Comparison of ENCODE assay signal across 8 mouse cellular contexts in the genomic region with DNA sequence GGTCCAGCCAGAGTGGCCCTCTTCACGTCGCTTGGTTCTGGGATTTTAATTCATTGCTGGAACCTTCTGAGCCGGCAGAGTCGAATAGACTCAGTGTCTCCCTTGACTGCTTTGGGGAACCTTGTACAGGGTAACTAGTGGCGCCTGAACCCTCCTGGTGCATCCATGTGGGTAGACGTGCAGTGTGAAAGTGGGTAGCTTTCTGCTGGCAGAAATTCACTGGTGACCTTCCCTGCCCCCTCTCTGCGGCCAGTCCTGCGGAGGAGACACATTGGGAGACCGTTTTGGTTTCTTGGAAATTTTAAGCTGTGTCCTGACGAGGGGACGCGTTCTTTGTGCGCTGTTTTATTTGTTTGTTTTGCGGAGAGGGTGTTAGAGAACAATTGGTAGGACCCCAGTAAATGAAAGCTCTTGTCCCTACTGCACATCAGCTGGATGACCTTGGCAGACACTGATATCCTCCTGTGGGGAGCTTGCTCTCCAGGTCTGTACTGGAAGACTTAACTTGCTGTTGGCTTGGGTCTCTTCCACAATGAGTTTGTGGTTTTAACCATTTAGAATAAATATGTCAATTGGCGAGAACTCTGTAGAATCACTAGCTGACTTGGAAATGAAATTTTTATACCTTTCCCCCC. TPM values are rescaled to one million over a fixed set of nuclear protein-coding genes. Genes with fewer than 3 reads are reported as not detected.
A peak's percentile ranks its signal among the peaks of the same experiment; 100 is the strongest.
DNase-seq lines count a peak whose midpoint lies in the region; ATAC-seq and TF ChIP-seq lines count a peak whose summit lies in the region.

No protein-coding gene starts in this region.

- H3K27me3 ChIP-seq in E14TG2a.4 (ENCODE audit: insufficient read depth, low read length) = peaks cover 33% of the 10 kb centered on the region
- no peaks in the 10 kb centered on the region for H3K27me3 ChIP-seq in embryonic facial prominence, embryonic 11.5 days (ENCODE audit: control insufficient read depth, insufficient read depth, low read length)
- H3K27me3 ChIP-seq in hindbrain, embryonic 10.5 days (ENCODE audit: insufficient read depth, poor library complexity, severe bottlenecking) = peaks cover 3% of the 10 kb centered on the region
- no peaks in the 10 kb centered on the region for H3K27me3 ChIP-seq in liver, postnatal 0 days (ENCODE audit: insufficient read depth, low read length)

- peak overlapping the region; percentile 85 for H3K9ac ChIP-seq in embryonic facial prominence, embryonic 11.5 days (replicated peaks; ENCODE audit: low read length)
- H3K9ac ChIP-seq in liver, postnatal 0 days (replicated peaks) = peak overlapping the region; percentile 98

- H3K27ac ChIP-seq in embryonic facial prominence, embryonic 11.5 days (replicated peaks; ENCODE audit: low read depth, low read length) = peak overlapping the region; percentile 81
- peak overlapping the region; percentile 95 for H3K27ac ChIP-seq in hindbrain, embryonic 10.5 days
- H3K27ac ChIP-seq in liver, postnatal 0 days (ENCODE audit: low read depth) = peak overlapping the region; percentile 96

- H3K36me3 ChIP-seq in E14TG2a.4 (ENCODE audit: insufficient read depth, low read length) = no peaks in the 10 kb centered on the region
- H3K36me3 ChIP-seq in embryonic facial prominence, embryonic 11.5 days (replicated peaks; ENCODE audit: control insufficient read depth, insufficient read depth, low read depth, low read length) = no peaks in the 10 kb centered on the region
- no peaks in the 10 kb centered on the region for H3K36me3 ChIP-seq in hindbrain, embryonic 10.5 days
- peaks cover 11% of the 10 kb centered on the region; the same call in 1 of the 2 replicates for H3K36me3 ChIP-seq in liver, postnatal 0 days (replicated peaks; ENCODE audit: insufficient read depth, low read length)

- peak overlapping the region; percentile 98 for H3K4me2 ChIP-seq in embryonic facial prominence, embryonic 11.5 days (ENCODE audit: low read depth, low read length)
- H3K4me2 ChIP-seq in liver, postnatal 0 days (ENCODE audit: low read depth, low read length) = peak overlapping the region; percentile 83

- 0 out of 2 replicates have a peak, but pooled peaks have one; percentile 7 for ATAC-seq in embryonic facial prominence, embryonic 11.5 days (replicated peaks; ENCODE audit: insufficient number of reproducible peaks, low FRiP score, low TSS enrichment, low read depth)
- ATAC-seq in liver, postnatal 0 days = peak; percentile 1

- H3K9me3 ChIP-seq in E14TG2a.4 (ENCODE audit: low read length) = no peaks in the 10 kb centered on the region
- H3K9me3 ChIP-seq in embryonic facial prominence, embryonic 11.5 days (replicated peaks; ENCODE audit: control insufficient read depth, low read length) = no peaks in the 10 kb centered on the region
- no peaks in the 10 kb centered on the region for H3K9me3 ChIP-seq in hindbrain, embryonic 10.5 days
- H3K9me3 ChIP-seq in liver, postnatal 0 days (ENCODE audit: low read length) = no peaks in the 10 kb centered on the region

- intact Hi-C loops in gastrocnemius, postnatal 36 days (cut with DNase I) = loop anchor here (5.0 to 10.0 kb wide), 3 partner anchors 64 to 167 kb away; no protein-coding TSS in a partner anchor

- H3K4me1 ChIP-seq in E14TG2a.4 (replicated peaks; ENCODE audit: low read depth, low read length) = peaks cover 24% of the 10 kb centered on the region
- H3K4me1 ChIP-seq in embryonic facial prominence, embryonic 11.5 days (ENCODE audit: control insufficient read depth, insufficient read depth, low read length) = no peaks in the 10 kb centered on the region
- peaks cover 49% of the 10 kb centered on the region for H3K4me1 ChIP-seq in hindbrain, embryonic 10.5 days (replicated peaks)
- H3K4me1 ChIP-seq in liver, postnatal 0 days (ENCODE audit: insufficient read depth) = peaks cover 54% of the 10 kb centered on the region

- no peak for TF ChIP-seq EP300 in liver, postnatal 0 days (IDR thresholded peaks at IDR 0.05; ENCODE audit: low read depth)

- H3K4me3 ChIP-seq in E14TG2a.4 (replicated peaks; ENCODE audit: low read length) = peak overlapping the region; percentile 92
- H3K4me3 ChIP-seq in embryonic facial prominence, embryonic 11.5 days (ENCODE audit: low read depth, low read length) = peak overlapping the region; percentile 71
- peak overlapping the region; percentile 81 for H3K4me3 ChIP-seq in hindbrain, embryonic 10.5 days
- peak overlapping the region; percentile 75 for H3K4me3 ChIP-seq in liver, postnatal 0 days (ENCODE audit: low read depth, low read length)

- TF ChIP-seq CTCF in E14TG2a.4 (conservative IDR thresholded peaks at IDR 0.05; ENCODE audit: low read length) = no peak
- TF ChIP-seq CTCF in liver, postnatal 0 days (IDR thresholded peaks at IDR 0.05; ENCODE audit: low read depth) = no peak

- WGBS in embryonic facial prominence, embryonic 11.5 days = 3% methylated on average over 15 of the region's 15 CpGs
- 5% methylated on average over 15 of the region's 15 CpGs for WGBS in hindbrain, embryonic 10.5 days
- WGBS in liver, postnatal 0 days (ENCODE audit: insufficient replicate concordance) = 2% methylated on average over 15 of the region's 15 CpGs

- DNase-seq in gastrocnemius, postnatal 25 days = peak; percentile 27
- no peak for DNase-seq in gastrocnemius, postnatal 36 days
- DNase-seq in embryonic facial prominence, embryonic 11.5 days (ENCODE audit: low spot score) = peak; percentile 48
- no peak for DNase-seq in hindbrain, embryonic 10.5 days (ENCODE audit: low spot score)
- peak; percentile 52 for DNase-seq in liver, postnatal 0 days
- DNase-seq in frontal cortex, postnatal 25 days (ENCODE audit: low spot score in 2 of 2) = no peak
- no peak for DNase-seq in urinary bladder, postnatal 10 days (ENCODE audit: low spot score)

RNA-seq across cellular contexts. Expression of a gene that starts 0.7 kb away (rescaled TPM):
- 100 to 1,000 TPM in 1 of 2 experiments, 10 to 100 TPM in 1; 89.0 to 117 TPM for total RNA-seq in gastrocnemius, postnatal 25 days (2021)
- total RNA-seq in gastrocnemius, postnatal 36 days (2021) = 10 to 100 TPM; 85.0 to 99.9 TPM
- 28.8 and 32.1 TPM in 2 replicates for polyA plus RNA-seq in embryonic facial prominence, embryonic 11.5 days (2014; fragmentation: Nextera tagmentation; extraction: Ambion mirVana)
- 41.6 and 43.0 TPM in 2 replicates for polyA plus RNA-seq in hindbrain, embryonic 10.5 days (2016; fragmentation: Nextera tagmentation; extraction: Ambion mirVana)
- 175 and 212 TPM in 2 replicates for polyA plus RNA-seq in liver, postnatal 0 days (2015; fragmentation: Nextera tagmentation; extraction: Ambion mirVana)

Comparison
In these comparisons a context has a peak if more than half of its experiments do, and no peak if none do; other contexts are left out.
1. DNase-seq: peak in gastrocnemius, postnatal 25 days (single experiment), embryonic facial prominence, embryonic 11.5 days (single experiment) and liver, postnatal 0 days (single experiment); none in gastrocnemius, postnatal 36 days (0 of 2), hindbrain, embryonic 10.5 days (single experiment), frontal cortex, postnatal 25 days (0 of 2) and urinary bladder, postnatal 10 days (single experiment).
2. Peak in every context shown above with its lines, with median percentiles within 50 percentile points of each other: H3K4me3 ChIP-seq and H3K27ac ChIP-seq.